Mouse (Mus musculus): Measurements from ENCODE around the gene Itga2.

DNA sequence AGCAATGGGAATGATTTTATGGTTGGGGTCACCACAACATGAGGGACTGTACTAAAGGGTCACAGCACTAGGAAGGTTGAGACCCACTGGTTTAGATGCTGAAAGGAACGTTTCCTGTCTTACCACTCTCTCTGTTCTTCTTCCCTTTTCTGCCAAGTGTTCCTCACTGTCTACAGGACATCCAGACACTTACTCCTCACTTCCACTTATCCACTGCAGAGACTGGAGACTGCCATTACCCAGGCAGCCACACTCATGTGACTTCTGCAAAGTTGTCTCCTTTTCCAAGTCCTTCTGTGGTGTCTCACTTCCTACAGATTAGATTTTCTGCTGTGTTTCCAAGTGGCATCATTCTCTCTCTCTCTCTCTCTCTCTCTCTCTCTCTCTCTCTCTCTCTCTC, 7.1 kb downstream of the Itga2 start:
- no peak for TF ChIP-seq CTCF (IDR thresholded peaks at IDR 0.05; ENCODE audit: control insufficient read depth, insufficient read depth, low read length)
- TF ChIP-seq POLR2A (IDR thresholded peaks at IDR 0.05; ENCODE audit: borderline replicate concordance, control insufficient read depth, low read depth, low read length), result no peak

Measured in bone marrow, adult 2 months (tissue).